Mouse (Mus musculus) liver, embryonic 15.5 days (tissue): ENCODE results near the gene Gm10770. TPM values are rescaled to one million over a fixed set of nuclear protein-coding genes. Genes with fewer than 3 reads are reported as not detected.
A peak's percentile ranks its signal among the peaks of the same experiment; 100 is the strongest.
"Not testable (repeated sequence)": the region's sequence is repeated elsewhere in the genome, so short reads cannot be mapped to it uniquely, and the experiment has no call there.

Source experiments
- ATAC-seq: fragments of 200-750 bp; cut with Nextera tagmentation; 2 replicates; pipeline ENCODE4 v1.8.0; 2017; ENCODE audit warnings: moderate number of reproducible peaks, mild to moderate bottlenecking, moderate library complexity; ENCODE audit not compliant: insufficient read depth
- H3K27ac ChIP-seq: fragments of 300-500 bp; sonication (generic); replicated peaks from 2 replicates; pipeline ENCODE4 v1.5.1; 2015; ENCODE audit warnings: mild to moderate bottlenecking, inconsistent platforms
- H3K27me3 ChIP-seq: fragments of 300-500 bp; sonication (generic); 2 replicates; pipeline ENCODE4 v1.6.1; 2015; ENCODE audit warnings: mild to moderate bottlenecking, inconsistent platforms
- H3K36me3 ChIP-seq: fragments of 300-500 bp; sonication (generic); replicated peaks from 2 replicates; pipeline ENCODE4 v1.6.1; 2015; ENCODE audit warnings: moderate library complexity, mild to moderate bottlenecking, inconsistent platforms
- H3K4me1 ChIP-seq: fragments of 300-500 bp; sonication (generic); replicated peaks from 2 replicates; pipeline ENCODE4 v1.6.1; 2015; ENCODE audit warnings: inconsistent platforms
- H3K4me2 ChIP-seq: fragments of 300-500 bp; sonication (generic); 2 replicates; pipeline ENCODE4 v1.6.1; 2015; ENCODE audit warnings: moderate library complexity, mild to moderate bottlenecking, inconsistent platforms
- H3K4me3 ChIP-seq: fragments of 300-500 bp; sonication (generic); replicated peaks from 2 replicates; pipeline ENCODE4 v1.5.1; 2015; ENCODE audit warnings: mild to moderate bottlenecking, inconsistent platforms
- H3K9ac ChIP-seq: fragments of 300-500 bp; sonication (generic); 2 replicates; pipeline ENCODE4 v1.6.1; 2015; ENCODE audit warnings: moderate library complexity, mild to moderate bottlenecking, inconsistent platforms
- H3K9me3 ChIP-seq: fragments of 300-500 bp; sonication (generic); replicated peaks from 2 replicates; pipeline ENCODE4 v1.6.1; 2016; ENCODE audit warnings: inconsistent platforms
- WGBS: fragments of 180-500 bp; shearing (Covaris S2); methylation state at CpG from one replicate; pipeline ENCODE4 v1.1.7; 2015; ENCODE audit warnings: mixed read lengths; ENCODE audit not compliant: insufficient replicate concordance; 5-methylcytosine and 5-hydroxymethylcytosine counted together
- polyA plus RNA-seq: library from polyadenylated mRNA; unstranded; fragments of >200 nt; fragmentation: Nextera tagmentation; extraction: Ambion mirVana; gene quantifications from 2 replicates; pipeline ENCODE4 v1.2.1, GENCODE M21; 2015

The Gm10770 gene
- not detected in 2 replicates for polyA plus RNA-seq

DNA sequence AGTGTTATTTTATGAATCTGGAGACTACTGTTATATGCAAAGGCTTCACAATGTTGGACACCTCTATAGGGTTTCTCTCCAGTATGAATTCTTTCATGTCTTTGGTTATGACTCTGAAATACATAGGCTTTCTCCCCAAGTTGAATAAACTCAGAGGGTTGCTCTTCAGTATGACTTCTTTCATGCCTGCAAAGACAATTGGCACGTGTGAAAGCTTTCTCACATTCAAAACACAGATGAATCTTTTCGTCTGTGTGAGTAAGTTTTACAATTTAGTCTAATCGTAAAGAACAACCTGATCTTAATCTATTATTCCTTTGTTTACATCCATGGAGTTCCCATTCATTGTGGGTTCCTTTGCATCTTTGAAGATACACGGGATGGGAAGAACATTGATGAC lies at the start of gene Gm10770:
Gm10770 (minus strand) TSS at position 101 of the 400 bp plus-strand sequence.
- H3K27me3 ChIP-seq, H3K27ac ChIP-seq, H3K4me3 ChIP-seq, ATAC-seq, H3K36me3 ChIP-seq, H3K4me2 ChIP-seq, H3K9me3 ChIP-seq, H3K4me1 ChIP-seq, H3K9ac ChIP-seq: not testable (repeated sequence)
- 55% methylated on average over 4 of the region's 4 CpGs for WGBS

DNA sequence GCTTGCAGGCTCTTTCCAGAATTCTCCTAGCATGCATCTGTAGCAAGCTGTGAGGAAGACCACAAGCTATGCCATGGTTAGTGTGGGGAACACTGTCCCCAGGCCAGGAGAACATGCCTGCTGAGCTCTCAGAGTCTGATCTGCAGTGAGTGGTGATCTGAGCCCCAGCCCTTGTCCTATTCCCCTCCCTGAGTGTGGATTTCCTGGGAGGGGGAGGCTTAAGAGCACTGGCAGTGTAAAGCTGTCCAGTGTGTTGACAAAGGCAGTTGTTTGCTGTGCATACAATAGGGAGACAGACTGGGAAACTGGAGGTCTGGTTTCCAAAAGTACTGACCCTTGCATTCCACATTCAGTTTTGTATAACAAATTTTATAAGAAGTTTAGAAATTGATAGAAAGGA lies 43.8 kb upstream of the Gm10770 start:
- not testable (repeated sequence) for H3K4me2 ChIP-seq, H3K36me3 ChIP-seq, ATAC-seq, H3K27ac ChIP-seq, H3K27me3 ChIP-seq, H3K9ac ChIP-seq, H3K4me1 ChIP-seq, H3K4me3 ChIP-seq, H3K9me3 ChIP-seq

DNA sequence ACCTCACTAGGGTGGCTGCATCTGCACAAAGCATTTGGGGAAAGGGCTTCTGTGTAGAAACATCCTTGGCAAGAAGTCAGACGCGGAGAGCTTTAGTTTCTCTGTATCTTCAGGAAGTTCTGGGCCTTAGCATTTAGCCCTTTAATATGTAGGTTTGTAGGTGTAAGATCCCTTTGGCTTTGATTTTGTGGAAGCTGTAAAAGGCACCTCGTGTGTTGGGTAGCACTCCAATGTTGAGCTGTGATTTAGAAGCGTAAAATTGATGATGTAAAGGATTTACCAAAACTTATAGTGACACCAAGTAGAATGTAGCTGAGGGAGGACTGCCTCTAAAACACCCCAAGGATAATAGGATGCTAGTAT lies 38.9 kb upstream of the Gm10770 start:
- not testable (repeated sequence) for H3K9me3 ChIP-seq, H3K27ac ChIP-seq, H3K9ac ChIP-seq, H3K36me3 ChIP-seq, H3K4me1 ChIP-seq, H3K27me3 ChIP-seq
- Histone ChIP-seq H3K4me2 (peak overlapping the region; percentile 44; the same call in 1 of the 2 replicates), H3K4me3 (peak overlapping the region; percentile 42)
- WGBS = 19% methylated on average over 4 of the region's 4 CpGs
- peak; percentile 20; the same call in 1 of the 2 replicates for ATAC-seq

DNA sequence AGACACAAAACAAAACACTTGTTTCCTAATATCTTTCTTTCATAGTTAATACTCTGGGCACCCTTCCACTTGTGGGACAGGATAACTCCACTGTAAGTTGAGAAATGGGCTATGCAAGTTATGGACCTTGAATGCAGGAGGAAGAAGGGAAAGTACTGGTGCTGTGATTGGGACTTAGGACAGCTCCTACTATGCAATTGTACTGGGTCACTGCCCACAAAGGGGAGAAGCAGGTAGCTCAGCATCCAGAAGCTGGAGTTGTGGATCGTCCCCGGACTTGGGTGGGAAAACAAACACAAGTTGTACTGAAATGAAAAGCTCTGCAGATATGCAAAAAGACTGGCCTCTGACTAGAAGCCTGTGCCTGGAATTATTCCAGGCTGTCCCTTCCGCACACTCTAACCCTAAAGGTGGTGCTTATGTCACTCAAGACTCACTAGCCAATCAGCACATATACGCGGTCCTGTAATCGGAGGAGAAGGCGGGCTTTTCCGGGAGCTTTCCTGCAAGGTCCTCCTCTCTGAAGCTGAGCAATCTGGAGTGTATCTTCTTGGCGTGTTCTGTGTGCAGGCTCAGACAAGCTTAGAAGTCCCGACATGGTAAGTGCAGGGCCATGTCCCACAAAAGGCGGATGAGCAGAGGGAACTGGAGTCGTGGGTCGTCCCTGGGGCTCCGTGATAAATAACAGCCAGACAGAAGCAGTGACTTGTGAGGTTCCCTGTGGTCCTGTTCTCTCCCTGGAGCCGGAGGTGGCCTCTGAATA lies 38.3 kb upstream of the Gm10770 start, which contains the start of gene Zfp937:
Zfp937 (plus strand) TSS at position 474 of the 763 bp plus-strand sequence.
- ATAC-seq = peak; percentile 90
- WGBS = 2% methylated on average over 15 of the region's 15 CpGs
- H3K27me3 ChIP-seq, H3K36me3 ChIP-seq, H3K9ac ChIP-seq, H3K9me3 ChIP-seq, H3K27ac ChIP-seq, H3K4me1 ChIP-seq: not testable (repeated sequence)
- H3K4me3 ChIP-seq = peak within 1 kb of the TSS; percentile 42
- H3K4me2 ChIP-seq = peak within 1 kb of the TSS; percentile 44

DNA sequence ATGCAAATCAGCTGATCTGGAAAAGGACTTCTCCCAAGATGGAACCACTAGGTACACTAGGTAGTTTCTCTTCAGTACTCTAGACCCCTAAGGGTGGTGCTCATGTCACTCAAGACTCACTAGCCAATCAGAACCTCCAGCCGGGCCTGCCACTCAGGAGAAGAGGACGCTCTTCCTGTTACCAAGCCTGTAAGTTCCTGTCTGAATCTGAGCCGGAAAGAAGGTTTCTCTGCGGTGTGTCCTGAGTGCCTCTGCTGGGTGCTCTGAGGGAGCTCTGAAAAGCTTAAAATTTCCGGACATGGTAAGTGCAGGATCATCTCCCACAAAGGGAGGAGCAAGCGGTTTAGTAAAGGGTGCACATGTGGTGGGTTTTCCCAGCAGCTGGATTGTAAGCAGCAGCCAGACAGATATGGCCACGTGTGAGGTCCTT lies 2.1 kb upstream of the Gm10770 start, which contains the start of gene Gm14139:
Gm14139 (plus strand) TSS at position 186 of the 430 bp plus-strand sequence.
- not testable (repeated sequence) for H3K36me3 ChIP-seq, H3K9ac ChIP-seq, H3K27me3 ChIP-seq, H3K4me1 ChIP-seq, H3K27ac ChIP-seq, H3K4me2 ChIP-seq, ATAC-seq, H3K9me3 ChIP-seq, H3K4me3 ChIP-seq
- 62% methylated on average over 7 of the region's 7 CpGs for WGBS

DNA sequence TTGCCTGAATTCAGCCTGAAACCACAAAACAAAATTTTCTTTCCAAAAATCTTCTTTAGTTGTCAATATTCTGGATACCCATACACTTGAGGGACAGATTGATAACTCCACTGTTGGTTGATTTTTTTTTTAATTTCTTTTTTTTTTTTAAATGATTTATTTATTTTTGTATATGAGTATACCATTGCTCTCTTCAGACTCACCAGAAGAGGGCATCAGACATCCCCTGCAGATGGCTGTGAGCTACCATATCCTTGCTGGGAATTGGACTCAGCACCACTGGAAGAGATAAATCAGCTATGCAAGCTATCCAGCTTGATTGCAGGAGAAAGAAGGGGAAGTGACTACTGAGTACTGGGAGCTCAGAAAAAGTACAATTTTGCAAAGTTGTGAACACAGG lies 1.6 kb upstream of the Gm10770 start:
- H3K4me2 ChIP-seq, H3K9ac ChIP-seq, H3K4me3 ChIP-seq, H3K36me3 ChIP-seq, ATAC-seq, H3K27ac ChIP-seq, H3K4me1 ChIP-seq, H3K27me3 ChIP-seq, H3K9me3 ChIP-seq: not testable (repeated sequence)

DNA sequence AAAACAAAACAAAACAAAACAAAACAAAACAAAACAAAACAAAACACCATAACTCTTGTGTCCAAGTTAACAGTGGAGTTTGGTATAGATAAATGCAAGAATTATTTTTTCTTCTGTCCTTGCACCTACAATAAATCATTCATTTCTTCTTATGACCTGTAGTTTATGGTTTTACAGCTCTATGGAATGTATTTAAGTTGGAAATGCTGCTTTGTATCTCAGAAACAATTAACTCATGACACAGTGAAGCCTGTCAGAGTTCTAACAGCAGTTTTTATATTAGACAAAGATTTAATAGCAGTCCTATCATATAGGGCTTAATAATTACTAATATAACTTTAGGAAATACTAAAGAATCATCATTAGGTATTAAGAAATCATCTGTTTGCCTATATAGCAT lies 5.6 kb downstream of the Gm10770 start:
- Histone ChIP-seq H3K27ac (no peak overlapping the region), H3K4me1 (no peaks in the 10 kb centered on the region), H3K4me2 (no peak overlapping the region), H3K4me3 (no peak overlapping the region), H3K9ac (no peak overlapping the region), H3K9me3 (no peaks in the 10 kb centered on the region), H3K27me3 (no peaks in the 10 kb centered on the region), H3K36me3 (no peaks in the 10 kb centered on the region)
- ATAC-seq = no peak

DNA sequence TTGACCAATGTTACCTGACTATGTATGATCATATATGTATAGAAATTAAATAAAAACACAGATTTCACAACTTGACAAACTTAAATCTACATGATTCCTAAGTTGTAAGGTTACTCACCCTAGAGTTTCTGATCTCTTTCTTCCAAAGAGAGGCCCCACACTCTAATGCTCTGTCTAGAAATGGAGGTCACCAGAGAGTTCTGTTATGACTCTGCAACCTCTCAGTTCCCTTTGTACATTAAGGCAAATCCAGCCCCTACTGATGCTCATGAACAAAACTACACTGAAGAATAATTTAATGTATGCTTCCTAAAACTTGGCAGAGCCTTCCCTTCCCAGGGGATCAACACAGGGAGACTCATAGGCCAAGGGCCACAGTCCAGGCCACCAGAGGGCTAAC lies 12.8 kb downstream of the Gm10770 start:
- no peaks in the 10 kb centered on the region for H3K4me1 ChIP-seq
- no peaks in the 10 kb centered on the region for H3K27me3 ChIP-seq
- H3K4me2 ChIP-seq = no peak overlapping the region
- no peaks in the 10 kb centered on the region for H3K36me3 ChIP-seq
- H3K9ac ChIP-seq = no peak overlapping the region
- H3K4me3 ChIP-seq = no peak overlapping the region
- no peak overlapping the region for H3K27ac ChIP-seq
- H3K9me3 ChIP-seq = no peaks in the 10 kb centered on the region
- no peak for ATAC-seq

DNA sequence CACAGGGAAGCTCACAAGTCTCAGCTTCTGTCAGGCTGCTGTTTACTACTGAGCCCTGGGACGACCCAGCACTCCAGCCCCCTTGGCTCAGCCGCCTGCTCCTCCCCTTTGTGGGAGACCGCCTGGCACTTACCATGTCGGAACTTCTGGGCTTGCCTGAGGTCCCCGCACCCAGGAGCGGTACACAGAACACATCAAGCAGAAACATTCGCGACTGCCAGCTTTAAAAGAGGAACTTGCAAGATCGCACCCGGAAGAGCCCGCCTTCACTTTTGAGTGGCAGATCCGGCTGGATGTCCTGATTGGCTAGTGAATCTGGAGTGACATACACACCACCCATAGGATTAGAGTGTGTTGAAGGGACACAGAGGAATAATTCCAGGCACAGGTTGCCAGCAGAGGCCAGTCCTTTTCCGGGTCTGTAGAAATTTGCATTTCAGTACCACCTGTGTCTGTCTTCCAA lies 43.0 kb downstream of the Gm10770 start, which contains the start of gene Zfp120:
Zfp120 (minus strand) TSS at position 274 of the 463 bp plus-strand sequence.
- no peaks in the 10 kb centered on the region for H3K36me3 ChIP-seq
- H3K4me2 ChIP-seq = peak within 1 kb of the TSS; percentile 62
- peak within 1 kb of the TSS; percentile 70 for H3K9ac ChIP-seq
- H3K4me3 ChIP-seq = peak within 1 kb of the TSS; percentile 75
- H3K9me3 ChIP-seq = no peaks in the 10 kb centered on the region
- peak within 1 kb of the TSS; percentile 75 for H3K27ac ChIP-seq
- ATAC-seq = peak; percentile 96
- under 1% methylated on average over 13 of the region's 13 CpGs for WGBS
- H3K27me3 ChIP-seq = no peaks in the 10 kb centered on the region
- peaks cover 7% of the 10 kb centered on the region for H3K4me1 ChIP-seq

DNA sequence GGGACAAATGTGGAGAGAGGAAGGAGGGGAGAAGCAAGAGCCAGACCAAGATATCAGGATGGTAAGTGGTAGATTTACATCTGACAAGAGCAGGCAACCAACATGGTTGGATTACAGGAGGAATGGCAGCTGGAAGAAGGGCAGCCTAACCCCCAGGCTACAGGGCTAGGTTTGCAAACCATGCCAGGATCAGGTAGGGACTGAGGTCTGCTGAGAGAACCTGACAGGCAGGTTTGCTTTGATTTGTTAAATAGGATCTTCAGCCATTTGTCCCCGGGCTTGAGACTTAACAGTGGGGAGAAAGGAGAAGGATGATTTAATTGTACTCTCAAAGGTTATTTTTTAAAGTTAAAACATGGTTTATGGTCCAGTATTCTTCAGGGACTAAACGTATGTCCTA lies 46.7 kb downstream of the Gm10770 start:
- H3K9ac ChIP-seq = no peak overlapping the region
- no peaks in the 10 kb centered on the region for H3K27me3 ChIP-seq
- H3K4me2 ChIP-seq = no peak overlapping the region
- H3K4me1 ChIP-seq = peaks cover 7% of the 10 kb centered on the region
- peaks cover 6% of the 10 kb centered on the region; the same call in 1 of the 2 replicates for H3K36me3 ChIP-seq
- WGBS = 63% methylated on average over 2 of the region's 2 CpGs
- H3K27ac ChIP-seq = no peak overlapping the region
- no peak for ATAC-seq
- H3K9me3 ChIP-seq = no peaks in the 10 kb centered on the region
- no peak overlapping the region for H3K4me3 ChIP-seq

DNA sequence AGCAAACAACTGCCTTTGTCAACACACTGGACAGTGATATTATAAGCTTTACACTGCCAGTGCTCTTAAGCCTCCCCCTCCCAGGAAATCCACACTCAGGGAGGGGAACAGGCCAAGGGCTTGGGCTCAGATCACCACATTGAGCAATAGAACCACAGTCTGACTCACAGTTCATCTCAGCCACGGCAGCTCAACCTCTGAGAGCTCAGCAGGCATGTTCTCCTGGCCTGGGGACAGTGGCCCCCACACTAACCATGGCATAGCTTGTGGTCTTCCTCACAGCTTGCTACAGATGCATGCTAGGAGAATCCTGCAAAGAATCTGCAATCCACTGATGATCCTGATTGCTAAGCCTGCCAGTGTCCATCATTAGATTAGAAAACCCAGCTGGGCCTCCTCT lies 47.5 kb downstream of the Gm10770 start:
- H3K9ac ChIP-seq, H3K4me1 ChIP-seq, H3K27me3 ChIP-seq, H3K36me3 ChIP-seq, H3K27ac ChIP-seq, H3K9me3 ChIP-seq, H3K4me3 ChIP-seq, H3K4me2 ChIP-seq: not testable (repeated sequence)
- 36% methylated on average over 1 of the region's 1 CpGs for WGBS
- peak; percentile 17; the same call in 1 of the 2 replicates for ATAC-seq
